Mouse (Mus musculus): ENCODE measurements around the gene Kmt5c. TPM values are rescaled to one million over a fixed set of nuclear protein-coding genes. Genes with fewer than 3 reads are reported as not detected.

Gene Kmt5c
- polyA plus RNA-seq, 1 experiment from 2014 or later = 76.2 TPM

GRCm38 (mm10) chr7:4776861-4777830, 37.2 kb downstream of the Kmt5c start:
- peak; percentile 78 for ATAC-seq (ENCODE audit: insufficient number of reproducible peaks, low FRiP score, low TSS enrichment, low read depth)
- H3K27me3 ChIP-seq (ENCODE audit: control insufficient read depth, insufficient read depth, low read length) = peaks cover 35% of the 10 kb centered on the region

GRCm38 (mm10) chr7:4777851-4778637, 38.1 kb downstream of the Kmt5c start:
- DNase-seq (ENCODE audit: low spot score) (no peak), ATAC-seq (ENCODE audit: insufficient number of reproducible peaks, low FRiP score, low TSS enrichment, low read depth) (peak; percentile 28; the same call in 1 of the 2 replicates)
- Histone ChIP-seq H3K4me1 (ENCODE audit: control insufficient read depth, insufficient read depth, low read length) (peaks cover 13% of the 10 kb centered on the region; the same call in 1 of the 2 replicates), H3K27ac (replicated peaks; ENCODE audit: low read depth, low read length) (no peak overlapping the region), H3K4me2 (ENCODE audit: low read depth, severe bottlenecking) (peak overlapping the region; percentile 30; the same call in 1 of the 2 replicates), H3K4me3 (ENCODE audit: low read depth, low read length) (peak overlapping the region; percentile 16), H3K36me3 (ENCODE audit: control insufficient read depth, insufficient read depth, low read length) (no peaks in the 10 kb centered on the region), H3K9me3 (ENCODE audit: control insufficient read depth, low read length) (no peaks in the 10 kb centered on the region; the same call in 1 of the 2 replicates), H3K27me3 (ENCODE audit: control insufficient read depth, insufficient read depth, low read length) (peaks cover 35% of the 10 kb centered on the region), H3K9ac (ENCODE audit: low read length) (no peak overlapping the region)
- WGBS = 6% methylated on average over 20 of the region's 20 CpGs

More at GRCm38 (mm10) chr7:4776861-4777830, 37.2 kb downstream of the Kmt5c start:
- H3K4me3 ChIP-seq (ENCODE audit: low read depth, low read length) = peak overlapping the region; percentile 16
- peaks cover 13% of the 10 kb centered on the region; the same call in 1 of the 2 replicates for H3K4me1 ChIP-seq (ENCODE audit: control insufficient read depth, insufficient read depth, low read length)
- no peak overlapping the region for H3K27ac ChIP-seq (replicated peaks; ENCODE audit: low read depth, low read length)
- no peaks in the 10 kb centered on the region; the same call in 1 of the 2 replicates for H3K9me3 ChIP-seq (ENCODE audit: control insufficient read depth, low read length)
- H3K36me3 ChIP-seq (ENCODE audit: control insufficient read depth, insufficient read depth, low read length) = no peaks in the 10 kb centered on the region
- H3K4me2 ChIP-seq (ENCODE audit: low read depth, severe bottlenecking) = peak overlapping the region; percentile 30
- peak; percentile 87 for DNase-seq (ENCODE audit: low spot score)
- under 1% methylated on average over 30 of the region's 56 CpGs for WGBS
- no peak overlapping the region for H3K9ac ChIP-seq (ENCODE audit: low read length)

- H3K4me1 ChIP-seq (ENCODE audit: control insufficient read depth, insufficient read depth, low read length) = peaks cover 13% of the 10 kb centered on the region; the same call in 1 of the 2 replicates
- H3K9ac ChIP-seq (ENCODE audit: low read length) = no peak overlapping the region
- no peak for DNase-seq (ENCODE audit: low spot score)
- H3K9me3 ChIP-seq (ENCODE audit: control insufficient read depth, low read length) = no peaks in the 10 kb centered on the region
- H3K27me3 ChIP-seq (ENCODE audit: control insufficient read depth, insufficient read depth, low read length) = peaks cover 35% of the 10 kb centered on the region
- WGBS = 52% methylated on average over 5 of the region's 5 CpGs
- no peak overlapping the region for H3K4me2 ChIP-seq (ENCODE audit: low read depth, severe bottlenecking)
- ATAC-seq (ENCODE audit: insufficient number of reproducible peaks, low FRiP score, low TSS enrichment, low read depth) = no peak
- H3K27ac ChIP-seq (replicated peaks; ENCODE audit: low read depth, low read length) = no peak overlapping the region
- H3K4me3 ChIP-seq (ENCODE audit: low read depth, low read length) = no peak overlapping the region
- H3K36me3 ChIP-seq (ENCODE audit: control insufficient read depth, insufficient read depth, low read length) = no peaks in the 10 kb centered on the region
These were observed 40.0 kb downstream of the Kmt5c start for GRCm38 (mm10) chr7:4779921-4780320.

- Histone ChIP-seq H3K27me3 (ENCODE audit: control insufficient read depth, insufficient read depth, low read length) (peaks cover 17% of the 10 kb centered on the region), H3K27ac (replicated peaks; ENCODE audit: low read depth, low read length) (no peak overlapping the region), H3K9me3 (ENCODE audit: control insufficient read depth, low read length) (no peaks in the 10 kb centered on the region), H3K9ac (ENCODE audit: low read length) (no peak overlapping the region), H3K4me1 (ENCODE audit: control insufficient read depth, insufficient read depth, low read length) (peaks cover 13% of the 10 kb centered on the region; the same call in 1 of the 2 replicates), H3K4me3 (ENCODE audit: low read depth, low read length) (no peak overlapping the region), H3K36me3 (ENCODE audit: control insufficient read depth, insufficient read depth, low read length) (no peaks in the 10 kb centered on the region), H3K4me2 (ENCODE audit: low read depth, severe bottlenecking) (no peak overlapping the region)
- DNase-seq (ENCODE audit: low spot score) (no peak), ATAC-seq (ENCODE audit: insufficient number of reproducible peaks, low FRiP score, low TSS enrichment, low read depth) (no peak)
- WGBS = 49% methylated on average over 3 of the region's 3 CpGs
These were observed 42.2 kb downstream of the Kmt5c start for GRCm38 (mm10) chr7:4782130-4782529.

GRCm38 (mm10) chr7:4782759-4783158, 42.8 kb downstream of the Kmt5c start, which contains the start of the genes Il11 and Tmem190:
Gene Il11 (minus strand): TSS chr7:4782859.
Gene Tmem190 (plus strand): TSS chr7:4782937.
- Histone ChIP-seq H3K36me3 (ENCODE audit: control insufficient read depth, insufficient read depth, low read length) (no peaks in the 10 kb centered on the region), H3K9ac (ENCODE audit: low read length) (no peak within 1 kb of the TSS), H3K4me1 (ENCODE audit: control insufficient read depth, insufficient read depth, low read length) (peaks cover 7% of the 10 kb centered on the region; the same call in 1 of the 2 replicates), H3K4me3 (ENCODE audit: low read depth, low read length) (no peak within 1 kb of the TSS), H3K27me3 (ENCODE audit: control insufficient read depth, insufficient read depth, low read length) (peaks cover 11% of the 10 kb centered on the region), H3K27ac (replicated peaks; ENCODE audit: low read depth, low read length) (no peak within 1 kb of the TSS), H3K9me3 (ENCODE audit: control insufficient read depth, low read length) (no peaks in the 10 kb centered on the region), H3K4me2 (ENCODE audit: low read depth, severe bottlenecking) (no peak within 1 kb of the TSS)
- ATAC-seq (ENCODE audit: insufficient number of reproducible peaks, low FRiP score, low TSS enrichment, low read depth) (no peak), DNase-seq (ENCODE audit: low spot score) (no peak)
- WGBS = 74% methylated on average over 2 of the region's 2 CpGs

- WGBS = 80% methylated on average over 14 of the region's 14 CpGs
- Histone ChIP-seq H3K9me3 (ENCODE audit: control insufficient read depth, low read length) (no peaks in the 10 kb centered on the region), H3K4me1 (ENCODE audit: control insufficient read depth, insufficient read depth, low read length) (peaks cover 9% of the 10 kb centered on the region; the same call in 1 of the 2 replicates), H3K27me3 (ENCODE audit: control insufficient read depth, insufficient read depth, low read length) (peaks cover 3% of the 10 kb centered on the region), H3K9ac (ENCODE audit: low read length) (no peak overlapping the region), H3K4me3 (ENCODE audit: low read depth, low read length) (no peak overlapping the region), H3K27ac (replicated peaks; ENCODE audit: low read depth, low read length) (no peak overlapping the region), H3K4me2 (ENCODE audit: low read depth, severe bottlenecking) (no peak overlapping the region), H3K36me3 (ENCODE audit: control insufficient read depth, insufficient read depth, low read length) (no peaks in the 10 kb centered on the region)
- no peak for ATAC-seq (ENCODE audit: insufficient number of reproducible peaks, low FRiP score, low TSS enrichment, low read depth)
- no peak for DNase-seq (ENCODE audit: low spot score)
These were observed 43.9 kb downstream of the Kmt5c start for GRCm38 (mm10) chr7:4783667-4784268.

- peak overlapping the region; percentile 84 for H3K9ac ChIP-seq (ENCODE audit: low read length)
- peak; percentile 32; the same call in 1 of the 2 replicates for ATAC-seq (ENCODE audit: insufficient number of reproducible peaks, low FRiP score, low TSS enrichment, low read depth)
These were observed 48.9 kb downstream of the Kmt5c start for GRCm38 (mm10) chr7:4788499-4789435.

More at GRCm38 (mm10) chr7:4788499-4789435, 48.9 kb downstream of the Kmt5c start:
- no peaks in the 10 kb centered on the region for H3K9me3 ChIP-seq (ENCODE audit: control insufficient read depth, low read length)
- H3K27ac ChIP-seq (replicated peaks; ENCODE audit: low read depth, low read length) = 0 out of 2 replicates have a peak overlapping the region, but pooled peaks have one; percentile 36
- peaks cover 6% of the 10 kb centered on the region for H3K4me1 ChIP-seq (ENCODE audit: control insufficient read depth, insufficient read depth, low read length)
- H3K27me3 ChIP-seq (ENCODE audit: control insufficient read depth, insufficient read depth, low read length) = peaks cover 6% of the 10 kb centered on the region; the same call in 1 of the 2 replicates
- peak overlapping the region; percentile 44 for H3K4me3 ChIP-seq (ENCODE audit: low read depth, low read length)
- no peaks in the 10 kb centered on the region for H3K36me3 ChIP-seq (ENCODE audit: control insufficient read depth, insufficient read depth, low read length)
- peak; percentile 76 for DNase-seq (ENCODE audit: low spot score)
- WGBS = 3% methylated on average over 64 of the region's 64 CpGs
- H3K4me2 ChIP-seq (ENCODE audit: low read depth, severe bottlenecking) = peak overlapping the region; percentile 91

Data from limb, embryonic 11.5 days (tissue).